9 mouse cellular contexts compared by ENCODE assay signal in the genomic region with DNA sequence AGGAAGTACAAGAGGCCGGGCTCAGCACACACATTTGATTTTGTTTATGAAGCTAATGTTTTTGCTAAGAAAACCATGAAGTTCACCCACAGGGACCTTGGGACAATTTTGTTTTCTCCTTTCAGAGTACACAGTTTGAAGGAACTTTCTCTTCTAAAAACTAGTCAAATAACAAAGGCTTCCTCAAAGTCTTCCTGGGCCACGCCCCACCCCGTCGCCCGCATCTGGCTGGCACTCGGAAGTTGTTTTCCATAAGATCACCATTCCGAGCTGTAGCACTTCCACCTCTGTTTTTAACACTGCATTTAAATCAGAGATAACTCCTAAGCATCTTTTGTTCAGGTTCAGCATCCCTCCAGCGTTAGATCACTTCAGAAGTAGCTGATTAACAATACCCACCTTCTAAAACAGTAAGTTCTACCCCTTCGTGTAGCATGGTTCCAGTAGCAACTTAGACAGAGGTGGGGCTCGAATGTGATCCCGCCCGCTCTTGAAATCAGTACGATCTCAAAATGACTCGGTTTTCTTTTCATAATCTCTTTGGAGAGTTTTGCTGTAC. TPM values are rescaled to one million over a fixed set of nuclear protein-coding genes. Genes with fewer than 3 reads are reported as not detected.
DNase-seq lines count a peak whose midpoint lies in the region; ATAC-seq lines count a peak whose summit lies in the region.
"Had no signal": no experiment of that assay in that cellular context is flagged by ENCODE, and none has a peak within 500 bp of the region (broad histone marks: within the 10 kb centered on the region; RNA-seq: fewer than 3 reads in every experiment).

No protein-coding gene starts in this region.

- no peaks in the 10 kb centered on the region for H3K9me3 ChIP-seq in liver, embryonic 11.5 days (ENCODE audit: control insufficient read depth, low read length)
- no peaks in the 10 kb centered on the region for H3K9me3 ChIP-seq in hindbrain, embryonic 14.5 days (ENCODE audit: control insufficient read depth, low read length)
- peaks cover 47% of the 10 kb centered on the region for H3K9me3 ChIP-seq in megakaryocyte, embryonic 14.5 days

- H3K27me3 ChIP-seq in liver, embryonic 11.5 days (replicated peaks; ENCODE audit: control insufficient read depth, insufficient read depth, low read length) = peaks cover 23% of the 10 kb centered on the region
- H3K27me3 ChIP-seq in hindbrain, embryonic 14.5 days (ENCODE audit: control insufficient read depth, insufficient read depth, low read length) = peaks cover 14% of the 10 kb centered on the region; the same call in 1 of the 2 replicates
- H3K27me3 ChIP-seq in megakaryocyte, embryonic 14.5 days (replicated peaks) = peaks cover 45% of the 10 kb centered on the region

- H3K9ac ChIP-seq in liver, embryonic 11.5 days (ENCODE audit: low read depth, low read length) = no peak overlapping the region
- no peak overlapping the region for H3K9ac ChIP-seq in hindbrain, embryonic 14.5 days

- DNase-seq in liver, embryonic 11.5 days (ENCODE audit: low spot score) = no peak
- DNase-seq in liver = no peak
- DNase-seq in hindbrain, embryonic 14.5 days (ENCODE audit: low spot score) = no peak
- DNase-seq in spleen, postnatal 4 days (ENCODE audit: low spot score in 2 of 2) = no peak
- DNase-seq in adrenal gland, postnatal 14 days = no peak

- no peaks in the 10 kb centered on the region for H3K36me3 ChIP-seq in liver, embryonic 11.5 days (ENCODE audit: control insufficient read depth, insufficient read depth, low read length)
- H3K36me3 ChIP-seq in hindbrain, embryonic 14.5 days (replicated peaks; ENCODE audit: control insufficient read depth, insufficient read depth) = no peaks in the 10 kb centered on the region
- H3K36me3 ChIP-seq in megakaryocyte, embryonic 14.5 days (replicated peaks; ENCODE audit: low read length) = no peaks in the 10 kb centered on the region

- H3K27ac ChIP-seq in liver, embryonic 11.5 days (ENCODE audit: low read depth, low read length) = no peak overlapping the region
- no peak overlapping the region for H3K27ac ChIP-seq in hindbrain, embryonic 14.5 days
- H3K27ac ChIP-seq: layer of hippocampus, adult 2 months had no signal

- H3K4me2 ChIP-seq in liver, embryonic 11.5 days = peak overlapping the region; percentile 54
- peak overlapping the region; percentile 14; the same call in 1 of the 2 replicates for H3K4me2 ChIP-seq in hindbrain, embryonic 14.5 days (replicated peaks)

- H3K4me3 ChIP-seq in liver, embryonic 11.5 days (ENCODE audit: low read depth, low read length) = no peak overlapping the region
- no peak overlapping the region for H3K4me3 ChIP-seq in hindbrain, embryonic 14.5 days (replicated peaks; ENCODE audit: low read length)
- peak overlapping the region; percentile 33 for H3K4me3 ChIP-seq in megakaryocyte, embryonic 14.5 days (replicated peaks)
- H3K4me3 ChIP-seq: erythroblast, embryonic 14.5 days; layer of hippocampus, adult 2 months had no signal

- ATAC-seq in liver, embryonic 11.5 days (replicated peaks; ENCODE audit: low FRiP score) = no peak
- ATAC-seq in common myeloid progenitor, adult 5-6 weeks (replicated peaks; ENCODE audit: low read depth, poor library complexity, severe bottlenecking) = 0 out of 2 replicates have a peak, but pooled peaks have one; percentile 27
- no peak for ATAC-seq in hindbrain, embryonic 14.5 days (ENCODE audit: low FRiP score)

- H3K4me1 ChIP-seq in liver, embryonic 11.5 days (replicated peaks; ENCODE audit: control insufficient read depth, insufficient read depth, low read length) = peaks cover 10% of the 10 kb centered on the region
- H3K4me1 ChIP-seq in hindbrain, embryonic 14.5 days (replicated peaks; ENCODE audit: control insufficient read depth, insufficient read depth, low read length) = no peaks in the 10 kb centered on the region
- peaks cover 6% of the 10 kb centered on the region; the same call in 1 of the 2 replicates for H3K4me1 ChIP-seq in megakaryocyte, embryonic 14.5 days

- WGBS in liver, embryonic 11.5 days = 2% methylated on average over 14 of the region's 14 CpGs
- 11% methylated on average over 14 of the region's 14 CpGs for WGBS in hindbrain, embryonic 14.5 days

RNA-seq across cellular contexts. Expression of gene Axin2, which starts 9.7 kb away (rescaled TPM):
- polyA plus RNA-seq in liver, embryonic 11.5 days (2014; fragmentation: Nextera tagmentation; extraction: Ambion mirVana) = 1.7 and 2.3 TPM in 2 replicates
- total RNA-seq in common myeloid progenitor, adult 5-6 weeks (2017) = 0.73 and 1.9 TPM in 2 replicates
- polyA plus RNA-seq in hindbrain, embryonic 14.5 days (2014; fragmentation: Nextera tagmentation; extraction: Ambion mirVana) = 9.0 and 11.7 TPM in 2 replicates
- 0.04 TPM in 1 of 2 replicates, not detected in the other for polyA plus RNA-seq in megakaryocyte, embryonic 14.5 days (2012; ENCODE audit: insufficient read depth, low replicate concordance)
- total RNA-seq in adrenal gland, postnatal 14 days (2021) = 31.7 and 43.0 TPM in 2 replicates
